Mouse (Mus musculus) left cerebral cortex, adult 18-20 months (tissue): Measurements from ENCODE around the gene Otos. TPM values are rescaled to one million over a fixed set of nuclear protein-coding genes. Genes with fewer than 3 reads are reported as not detected.

Experiments
- DNase-seq, 2 experiments: peaks; one replicate each; pipeline ENCODE4 v3.0.0; 2021 to 2022; ENCODE audit warnings: low spot score in 2 of 2, mixed read lengths in 1 of 2
- long read RNA-seq, 2 experiments: library from polyadenylated mRNA; stranded (forward); transcript quantifications; one replicate each; pipeline ENCODE4 v2.0.0; 2021
- total RNA-seq, 2 experiments: library from RNA; stranded (reverse); gene quantifications; 2 replicates each; pipeline ENCODE4 v1.2.3; 2021

Gene Otos
- not detected for total RNA-seq
- long read RNA-seq, experiment 1: 0 reads
- long read RNA-seq, experiment 2: 0 reads

GRCm38 (mm10) chr1:92648673-92649072 lies at the start of gene Otos:
Gene Otos (minus strand): TSS chr1:92648841.
- peak; percentile 72 to 79 for DNase-seq

- peak; percentile 66 to 83 for DNase-seq
These were observed 48.2 kb upstream of the Otos start for GRCm38 (mm10) chr1:92696848-92697247.

GRCm38 (mm10) chr1:92695751-92696150 lies 47.1 kb upstream of the Otos start:
- no peak for DNase-seq

DNA sequence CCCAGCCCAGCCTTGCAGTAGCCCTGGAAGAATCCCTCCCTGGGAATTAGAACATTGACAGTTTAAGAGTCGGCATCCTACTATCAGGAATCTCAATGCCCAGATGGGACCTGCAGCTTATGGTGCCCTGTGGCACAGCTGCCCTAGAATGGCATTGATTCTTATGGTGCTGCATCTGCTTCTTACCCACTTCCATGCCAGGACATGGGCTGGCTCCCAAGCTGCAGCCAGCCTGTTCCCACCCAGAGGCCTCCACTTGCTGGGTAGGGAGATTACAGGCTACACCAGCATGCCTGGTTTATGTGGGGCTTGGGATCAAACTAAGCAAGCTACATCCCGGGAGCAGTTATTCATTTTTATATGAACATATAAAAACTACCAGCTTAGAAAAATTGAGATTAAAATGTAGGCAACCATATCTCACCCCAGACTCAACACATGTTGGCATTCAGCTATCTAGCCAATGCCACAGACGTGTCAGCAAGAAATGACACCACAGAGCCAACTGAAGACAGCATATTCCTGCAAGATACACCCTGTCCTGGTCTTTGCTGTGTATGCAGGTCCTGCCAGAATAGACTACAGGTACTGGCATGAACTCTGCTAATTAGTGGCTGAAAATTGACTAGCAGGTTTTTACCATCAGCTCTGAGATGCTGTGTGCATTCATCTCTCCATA lies 42.7 kb upstream of the Otos start:
- DNase-seq: no peak

DNA sequence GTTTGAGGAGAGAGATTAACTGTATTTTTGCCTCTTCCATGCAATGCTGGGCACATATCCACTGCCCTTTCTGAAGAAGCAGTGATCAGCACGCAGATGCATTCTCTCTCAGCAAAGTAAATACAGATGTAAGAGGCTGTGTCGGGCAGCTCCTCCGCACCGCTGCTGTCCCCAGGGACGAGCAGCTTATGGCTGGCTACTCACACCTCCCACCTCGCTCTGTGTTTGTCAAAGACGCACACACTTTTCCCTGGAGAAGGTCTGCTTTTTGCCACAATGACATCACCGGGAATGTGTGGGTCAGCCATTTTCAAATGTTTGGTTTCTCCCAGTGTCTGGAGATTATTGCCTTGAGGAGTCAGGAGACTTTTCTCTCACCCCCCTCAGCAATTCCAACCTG lies 38.4 kb upstream of the Otos start:
- DNase-seq: peak in 1 of 2 experiments; percentile 23

DNA sequence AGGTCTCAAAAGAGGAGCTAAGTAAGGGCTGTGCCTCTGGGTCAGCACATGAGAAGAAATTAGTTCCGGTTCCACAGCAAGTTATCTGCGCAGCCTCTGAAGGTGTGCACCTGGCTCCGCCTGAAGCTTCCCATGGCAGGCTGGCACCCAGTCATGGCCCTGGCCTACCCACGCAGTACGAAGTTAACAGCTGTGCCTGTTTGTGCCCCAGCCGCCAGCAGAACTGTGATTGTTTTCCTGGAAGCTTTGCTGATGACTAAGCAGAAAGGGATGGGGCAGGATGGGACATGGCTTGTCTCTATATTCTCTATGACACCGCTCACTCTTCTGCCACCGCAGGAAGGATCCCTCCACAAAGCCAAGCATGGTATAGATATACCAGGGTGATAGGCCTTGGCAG lies 34.5 kb upstream of the Otos start:
- DNase-seq: peak; percentile 52 to 53

- DNase-seq: no peak
These were observed 32.3 kb upstream of the Otos start for GRCm38 (mm10) chr1:92680668-92681603.

DNA sequence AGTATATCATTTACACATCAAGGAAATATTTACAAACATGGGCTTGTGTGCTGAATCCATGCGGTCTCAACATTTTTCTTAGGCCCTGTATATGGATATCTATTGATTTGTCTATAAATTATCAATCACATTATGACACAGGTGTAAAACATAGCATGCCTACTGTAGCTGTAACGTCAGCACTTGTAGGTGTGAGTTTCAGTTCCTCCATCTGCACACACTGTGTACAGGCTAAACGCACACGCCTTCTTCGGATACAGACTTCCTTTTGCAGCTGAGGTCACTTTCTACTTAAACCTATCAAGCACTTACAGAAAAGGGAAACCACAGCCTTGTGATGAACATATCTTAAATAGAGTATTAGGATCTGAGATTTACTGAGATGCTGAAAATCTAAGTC lies 30.1 kb upstream of the Otos start:
- DNase-seq: no peak

DNA sequence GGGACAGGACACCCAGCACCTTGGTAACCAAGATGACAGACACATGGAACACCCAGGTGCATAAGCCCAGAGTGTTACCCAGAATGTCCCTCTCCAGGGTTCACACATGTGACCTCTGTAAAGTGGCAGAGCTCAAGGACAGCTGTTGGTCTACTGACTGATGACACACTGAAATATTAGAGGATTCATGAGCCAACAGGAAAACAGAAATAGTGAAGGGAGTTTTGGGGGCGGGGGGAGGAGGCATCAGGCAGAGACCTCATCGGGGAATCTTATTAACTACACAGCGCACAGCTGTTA lies 28.0 kb upstream of the Otos start:
- DNase-seq: no peak

DNA sequence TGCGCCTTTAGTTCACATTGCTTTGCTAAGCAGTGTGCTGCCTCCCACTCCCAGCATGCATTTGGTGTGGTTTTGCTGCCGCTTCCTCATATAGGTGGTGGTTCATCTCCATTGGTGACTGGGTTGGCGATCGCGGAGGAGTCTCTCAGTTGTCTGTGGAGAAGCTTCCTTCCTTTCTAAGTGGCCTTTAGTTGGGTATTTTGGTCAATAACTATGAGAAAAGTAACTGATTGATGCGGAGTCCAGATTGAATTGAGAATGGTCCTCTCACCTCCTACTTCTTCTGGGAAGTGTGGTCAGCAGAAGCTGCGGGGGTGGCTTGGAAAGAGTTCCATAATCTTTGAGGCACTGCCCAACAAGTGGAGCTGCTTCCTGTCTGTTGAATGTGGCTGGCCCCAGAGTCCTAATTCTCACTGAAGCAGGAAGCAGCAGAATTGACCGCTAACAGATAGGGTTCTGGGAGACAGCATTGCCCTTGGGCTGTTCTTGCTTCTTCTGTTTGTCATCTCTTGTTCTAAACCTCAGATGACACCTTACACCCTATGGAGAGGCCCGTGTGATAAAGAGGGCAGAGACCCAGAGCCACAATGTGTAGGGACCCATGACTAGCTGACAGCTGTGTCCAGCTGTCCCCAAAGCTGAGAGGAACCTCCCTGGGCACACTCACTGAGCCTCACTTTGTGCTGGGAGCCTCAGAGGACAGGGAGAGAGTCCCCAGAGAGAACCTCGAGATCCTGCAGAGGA lies 27.5 kb upstream of the Otos start:
- DNase-seq: peak; percentile 63 to 74

GRCm38 (mm10) chr1:92673258-92673782 lies 24.7 kb upstream of the Otos start:
- DNase-seq: no peak

DNA sequence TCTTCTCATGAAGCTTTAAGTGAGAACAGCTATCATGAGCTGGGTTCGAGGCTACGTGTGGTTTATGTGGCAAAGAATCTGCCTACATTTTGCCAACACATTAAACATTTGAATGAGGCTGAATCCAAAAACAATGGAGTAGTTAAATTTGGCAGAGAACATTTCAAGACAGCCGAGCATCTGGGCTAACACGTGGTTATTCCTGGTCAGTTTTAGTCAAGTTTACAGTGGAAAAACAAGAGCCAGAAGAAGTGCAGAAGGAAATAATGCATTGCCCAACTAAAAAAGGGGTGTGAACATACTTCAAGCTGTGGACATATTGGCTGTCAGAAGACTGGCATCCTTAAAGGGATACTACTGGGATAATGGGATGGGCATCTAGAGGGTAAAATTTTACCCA lies 22.7 kb upstream of the Otos start:
- DNase-seq: no peak

GRCm38 (mm10) chr1:92669430-92669829 lies 20.8 kb upstream of the Otos start:
- no peak for DNase-seq

GRCm38 (mm10) chr1:92667106-92667505 lies 18.5 kb upstream of the Otos start:
- DNase-seq: no peak

DNA sequence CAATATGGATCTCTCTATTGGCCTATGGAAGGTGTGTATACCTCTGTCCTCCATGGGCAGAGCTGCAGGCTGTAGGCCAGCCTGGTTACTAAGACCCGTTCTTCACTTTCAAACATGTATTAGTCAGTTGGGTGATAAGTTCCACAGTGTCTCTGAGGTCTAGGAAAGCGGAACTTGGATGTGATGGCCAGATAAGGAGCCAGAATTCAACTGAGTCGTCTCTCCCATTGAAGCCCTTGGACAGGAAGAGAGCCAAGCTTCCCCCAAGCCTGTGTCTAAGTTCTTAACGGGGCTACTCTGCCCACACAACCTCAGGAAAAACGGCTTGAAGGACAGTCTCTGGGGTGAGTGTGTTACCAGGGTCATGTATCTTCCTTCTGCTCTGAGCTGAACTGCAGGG lies 10.8 kb upstream of the Otos start:
- no peak for DNase-seq

GRCm38 (mm10) chr1:92657025-92657820 lies 8.6 kb upstream of the Otos start:
- DNase-seq: no peak

- no peak for DNase-seq
These were observed 6.0 kb upstream of the Otos start for GRCm38 (mm10) chr1:92654676-92655075.

- DNase-seq: no peak
These were observed 4.5 kb upstream of the Otos start for GRCm38 (mm10) chr1:92653179-92653578.

DNA sequence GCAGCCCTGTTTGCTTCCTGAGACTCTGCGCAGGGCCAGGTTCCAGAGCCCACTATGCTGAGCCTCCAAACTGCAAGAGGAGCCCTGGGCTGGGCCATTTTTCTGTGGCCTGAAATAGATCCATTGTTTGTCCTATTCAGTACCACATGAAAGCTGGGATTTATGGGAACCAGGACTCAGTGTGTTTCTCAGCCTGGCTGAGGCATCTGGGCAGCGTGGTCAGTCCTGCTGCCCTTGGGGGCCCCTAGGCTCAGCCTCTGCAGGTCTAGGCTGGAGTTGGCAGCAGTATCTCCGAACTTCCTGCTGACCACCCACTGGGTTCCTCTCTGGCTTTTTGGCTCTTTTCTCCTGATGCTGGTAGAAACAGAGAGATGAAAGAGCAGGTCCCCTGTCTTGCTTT lies 2.8 kb upstream of the Otos start:
- no peak for DNase-seq

DNA sequence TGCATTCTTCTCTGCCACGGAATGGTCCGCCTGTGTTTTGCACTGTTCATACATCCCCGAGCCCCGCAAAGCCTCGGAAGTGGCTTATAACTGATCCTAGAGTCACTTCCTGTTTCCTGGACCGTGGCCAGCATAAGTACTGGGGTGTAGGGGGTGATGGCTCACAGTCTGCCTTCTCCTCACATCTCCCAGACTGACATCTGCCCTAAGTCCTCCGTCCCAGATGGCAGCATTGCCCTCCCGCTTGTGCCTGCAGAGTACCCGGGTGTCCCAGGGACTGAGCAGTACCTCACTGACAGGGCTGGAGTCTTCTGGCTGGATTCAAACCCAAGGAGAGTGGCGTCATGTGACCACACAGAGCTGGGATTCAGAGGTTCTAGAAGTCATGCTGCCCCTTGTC lies 444 bp downstream of the Otos start:
- DNase-seq: no peak

GRCm38 (mm10) chr1:92647752-92648151 lies 889 bp downstream of the Otos start:
- peak; percentile 73 to 77 for DNase-seq
